Mouse (Mus musculus): ENCODE measurements at regions not wholly inside any gene's neighbourhood (a gene's known extent, or its start where the extent isn't known, plus 50 kb on each side); places are given as distances from the start of the nearest gene placed in this dataset.
A peak's percentile ranks its signal among the peaks of the same experiment; 100 is the strongest.

DNA sequence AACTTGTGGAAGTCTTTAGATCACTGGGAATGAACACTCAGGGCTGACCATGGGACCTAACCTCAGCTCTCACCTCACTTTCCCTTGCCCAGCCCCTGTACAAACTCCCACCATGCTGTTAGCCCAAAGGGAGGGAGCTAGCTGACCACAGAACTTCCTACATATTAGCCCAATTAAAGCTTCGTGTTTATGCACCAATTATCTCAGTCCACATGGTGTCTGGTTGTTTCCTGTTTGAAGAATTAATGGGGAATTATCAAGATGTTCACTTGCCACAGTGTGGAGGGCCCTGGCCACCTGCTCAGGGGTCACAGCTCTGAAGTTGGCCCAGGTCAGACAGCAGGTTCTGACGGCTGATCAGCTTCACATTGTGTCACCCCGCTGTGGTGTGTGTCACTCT is 402.5 kb downstream of the Matn1 start:
- ATAC-seq (replicated peaks; ENCODE audit: low read depth, poor library complexity, severe bottlenecking), result peak; percentile 54

DNA sequence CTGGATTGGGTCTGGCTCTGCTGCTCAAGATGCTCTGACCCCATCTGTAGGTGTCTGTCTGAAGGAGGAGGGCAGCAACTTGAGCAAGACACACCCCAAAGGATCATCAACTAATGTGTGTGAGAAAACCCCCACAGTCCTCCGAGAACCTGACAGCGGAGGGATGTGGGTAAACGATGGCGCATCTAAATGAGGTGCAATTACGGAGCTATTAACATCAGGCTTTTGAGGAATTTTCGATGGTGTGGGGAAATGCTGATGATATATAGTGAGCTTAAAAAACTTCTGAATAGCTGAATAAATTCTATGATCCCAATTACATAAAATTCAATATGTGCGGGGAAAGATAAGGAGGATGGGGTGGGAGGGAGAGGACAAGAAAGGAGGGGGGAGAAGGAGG is 406.1 kb downstream of the Matn1 start:
- no peak for ATAC-seq (replicated peaks; ENCODE audit: low read depth, poor library complexity, severe bottlenecking)

DNA sequence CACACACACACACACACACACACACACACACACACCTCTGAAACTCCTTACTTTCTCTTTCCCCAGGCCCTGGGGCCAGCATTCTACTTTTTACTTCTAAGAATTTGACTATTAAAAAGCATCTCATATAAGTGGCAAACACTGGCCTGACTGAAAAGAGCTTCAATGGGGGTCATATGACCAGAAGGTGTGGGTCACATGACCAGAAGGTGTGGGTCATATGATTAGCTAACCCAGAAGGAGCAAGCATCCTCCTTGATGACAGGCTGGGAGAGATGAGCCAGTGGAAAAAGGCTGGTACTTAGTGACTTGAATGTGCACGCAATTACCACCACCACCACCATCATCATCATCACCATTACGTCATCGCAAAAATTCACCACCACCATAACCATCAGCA is 410.7 kb downstream of the Matn1 start:
- no peak for ATAC-seq (replicated peaks; ENCODE audit: low read depth, poor library complexity, severe bottlenecking)

DNA sequence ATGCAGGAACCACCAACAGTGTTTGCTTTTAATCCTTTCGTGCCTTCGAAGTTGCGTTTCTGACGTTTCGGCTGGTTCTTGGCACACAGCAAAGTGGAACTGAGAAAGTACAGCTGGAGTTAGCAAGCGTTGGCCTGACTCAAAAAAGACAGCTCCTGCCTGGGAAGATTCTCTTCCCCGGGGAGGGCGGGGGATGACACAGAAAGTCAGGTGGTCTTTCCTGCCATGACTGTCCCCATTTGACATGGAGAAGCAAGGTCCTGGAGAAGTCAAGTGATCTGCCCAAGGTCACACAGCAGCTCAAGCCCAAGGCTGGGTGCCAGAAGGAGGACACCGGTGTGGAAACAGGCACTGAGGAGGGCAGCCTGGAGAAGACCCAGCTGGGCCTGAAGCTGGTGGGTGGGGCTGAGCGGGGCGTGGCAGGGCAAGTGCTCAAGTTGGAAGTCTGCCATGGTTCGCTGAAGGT is 411.4 kb downstream of the Matn1 start:
- no peak for ATAC-seq (replicated peaks; ENCODE audit: low read depth, poor library complexity, severe bottlenecking)

DNA sequence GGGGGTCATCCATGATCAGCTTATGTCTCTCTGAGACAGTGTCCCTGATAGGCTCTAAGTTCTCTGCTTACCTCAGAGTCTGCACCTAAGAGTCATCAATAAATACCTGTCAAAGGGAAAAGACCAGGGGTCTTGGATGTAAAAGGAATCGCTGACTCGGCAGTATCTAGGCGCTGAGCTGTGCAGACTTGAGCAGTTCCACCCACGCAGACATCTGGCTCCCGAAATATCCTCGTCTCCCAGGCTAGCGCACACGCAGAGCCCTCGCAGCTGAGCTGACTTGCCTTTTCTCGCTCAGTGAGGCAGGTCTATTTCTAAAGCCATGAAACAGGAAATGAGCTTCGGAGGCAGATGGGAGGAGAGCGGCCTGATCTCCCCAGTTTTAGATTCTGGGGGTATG is 412.1 kb downstream of the Matn1 start:
- no peak for ATAC-seq (replicated peaks; ENCODE audit: low read depth, poor library complexity, severe bottlenecking)

DNA sequence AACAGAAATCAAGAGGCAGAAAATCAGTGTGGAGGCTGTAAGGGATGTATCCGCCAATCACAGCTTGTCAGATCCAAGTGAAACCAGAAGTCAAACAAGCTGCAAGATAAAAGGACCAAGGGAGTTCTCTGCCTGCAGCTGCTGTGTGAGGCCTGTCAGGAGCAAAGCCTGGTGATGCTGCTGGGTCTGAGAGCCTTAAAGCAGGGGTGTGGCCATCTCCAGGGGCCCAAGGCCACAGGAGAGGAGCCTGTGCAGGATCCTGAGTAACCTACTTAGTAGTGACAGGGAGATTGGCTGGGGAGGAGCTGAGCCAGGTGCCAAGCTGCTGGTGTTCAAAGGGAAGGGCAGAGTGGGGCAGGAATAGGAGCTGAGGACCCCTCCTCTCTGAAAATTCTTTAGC is 418.8 kb downstream of the Matn1 start:
- no peak for ATAC-seq (replicated peaks; ENCODE audit: low read depth, poor library complexity, severe bottlenecking)

DNA sequence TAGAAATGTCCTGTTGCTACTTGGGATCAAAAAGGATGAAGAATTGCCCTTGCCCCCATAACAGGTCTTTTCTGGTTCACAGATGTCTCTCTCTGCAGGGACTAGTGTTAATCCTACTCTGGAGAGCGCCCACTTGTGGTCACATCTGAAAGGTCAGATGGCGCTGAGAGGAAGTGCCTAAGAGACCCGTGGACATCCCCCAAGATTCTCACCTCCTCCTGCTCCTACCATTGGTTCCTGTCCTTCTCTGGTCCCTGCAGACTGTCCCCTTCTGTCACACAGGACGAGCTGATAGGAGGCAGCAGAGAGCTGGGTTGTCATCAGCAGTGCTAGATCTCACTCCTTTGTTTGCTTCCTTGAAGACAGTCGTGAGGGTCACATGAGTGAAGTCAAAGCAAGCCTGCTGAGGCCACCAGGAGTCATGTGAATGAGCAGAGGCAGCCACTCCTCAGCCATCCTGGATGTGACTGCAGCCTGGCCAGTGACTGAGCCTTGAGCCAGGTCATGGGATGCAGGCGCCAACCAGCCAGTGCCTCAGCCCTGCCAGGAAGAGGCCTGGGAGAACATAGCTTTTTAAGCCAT is 420.6 kb downstream of the Matn1 start:
- ATAC-seq (replicated peaks; ENCODE audit: low read depth, poor library complexity, severe bottlenecking), result peak; percentile 85

DNA sequence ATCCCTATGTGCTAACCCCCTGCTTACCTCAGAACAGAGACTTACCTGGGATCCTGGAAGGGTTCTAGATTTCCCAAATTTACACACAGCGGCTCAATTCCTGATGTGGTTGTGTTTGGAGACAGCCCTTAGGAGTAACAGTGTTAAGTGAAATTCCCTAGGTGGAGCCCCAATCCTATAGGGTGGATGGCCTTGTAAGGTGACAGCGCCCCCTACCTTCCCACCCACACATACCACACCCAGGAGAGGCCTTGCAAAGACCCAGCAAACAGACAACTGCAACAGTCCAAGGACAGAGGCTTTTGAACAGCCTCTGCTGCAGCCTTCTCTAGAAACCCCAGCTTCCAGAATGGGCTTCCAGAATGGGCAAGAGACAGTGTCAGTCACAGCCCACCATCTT is 421.8 kb downstream of the Matn1 start:
- no peak for ATAC-seq (replicated peaks; ENCODE audit: low read depth, poor library complexity, severe bottlenecking)

DNA sequence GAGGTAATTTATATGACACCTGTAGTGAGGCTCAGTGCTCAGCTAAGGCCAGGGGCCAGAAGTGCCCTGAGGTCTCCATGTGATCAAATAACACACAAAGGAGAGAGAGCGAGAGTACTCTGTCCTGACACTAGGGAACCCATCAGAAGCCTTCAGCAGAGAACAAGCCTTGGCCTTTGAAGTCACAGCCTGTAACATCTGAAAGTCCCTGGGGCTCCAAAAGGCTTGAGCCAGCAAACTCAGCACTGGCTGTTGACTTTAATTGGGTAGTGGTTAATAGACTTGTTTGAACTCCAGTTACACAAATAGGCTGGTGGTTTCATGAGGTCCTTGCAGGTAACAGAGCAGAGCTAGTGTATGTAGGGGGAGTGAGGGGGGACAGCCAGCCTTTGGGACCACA is 422.5 kb downstream of the Matn1 start:
- ATAC-seq (replicated peaks; ENCODE audit: low read depth, poor library complexity, severe bottlenecking), result no peak

DNA sequence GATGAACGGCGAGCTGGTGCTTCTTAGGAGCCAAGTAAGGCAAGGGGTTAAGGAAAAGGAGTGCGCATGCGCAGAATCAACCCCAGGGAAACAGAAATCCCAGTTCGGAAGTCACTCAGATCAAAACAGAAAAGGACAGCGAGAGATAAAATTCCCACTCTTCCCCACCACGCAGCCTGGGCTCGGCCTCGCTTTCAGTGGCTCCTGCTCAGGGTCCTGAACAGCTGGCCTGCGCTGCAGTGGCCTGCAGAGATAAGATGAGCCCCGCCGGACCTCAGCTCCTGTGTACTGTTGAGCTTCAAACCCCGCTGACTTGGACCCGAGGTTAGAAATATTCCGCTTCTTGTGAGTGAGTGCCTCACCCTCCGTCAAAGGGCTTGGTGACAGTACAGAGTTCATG is 428.3 kb downstream of the Matn1 start:
- no peak for ATAC-seq (replicated peaks; ENCODE audit: low read depth, poor library complexity, severe bottlenecking)

DNA sequence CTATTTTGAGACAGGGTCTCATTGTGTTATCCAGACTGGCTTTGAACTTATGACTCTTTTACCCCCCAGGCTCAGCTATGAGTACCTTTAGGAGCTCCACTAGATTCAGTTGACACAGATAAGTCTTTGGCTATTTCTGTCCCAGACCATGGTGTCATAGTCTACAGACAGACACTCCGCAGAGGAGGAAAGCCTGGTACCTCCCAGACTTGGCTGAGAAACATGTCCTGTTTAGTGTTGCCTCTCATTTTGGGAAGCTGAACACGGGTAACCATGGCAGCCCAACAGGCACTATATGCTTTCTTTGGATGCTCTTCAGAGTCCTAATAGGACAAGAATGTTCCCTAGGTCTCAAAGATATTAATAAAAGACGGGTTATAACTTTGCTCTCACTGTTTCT is 429.0 kb downstream of the Matn1 start:
- ATAC-seq (replicated peaks; ENCODE audit: low read depth, poor library complexity, severe bottlenecking), result no peak

DNA sequence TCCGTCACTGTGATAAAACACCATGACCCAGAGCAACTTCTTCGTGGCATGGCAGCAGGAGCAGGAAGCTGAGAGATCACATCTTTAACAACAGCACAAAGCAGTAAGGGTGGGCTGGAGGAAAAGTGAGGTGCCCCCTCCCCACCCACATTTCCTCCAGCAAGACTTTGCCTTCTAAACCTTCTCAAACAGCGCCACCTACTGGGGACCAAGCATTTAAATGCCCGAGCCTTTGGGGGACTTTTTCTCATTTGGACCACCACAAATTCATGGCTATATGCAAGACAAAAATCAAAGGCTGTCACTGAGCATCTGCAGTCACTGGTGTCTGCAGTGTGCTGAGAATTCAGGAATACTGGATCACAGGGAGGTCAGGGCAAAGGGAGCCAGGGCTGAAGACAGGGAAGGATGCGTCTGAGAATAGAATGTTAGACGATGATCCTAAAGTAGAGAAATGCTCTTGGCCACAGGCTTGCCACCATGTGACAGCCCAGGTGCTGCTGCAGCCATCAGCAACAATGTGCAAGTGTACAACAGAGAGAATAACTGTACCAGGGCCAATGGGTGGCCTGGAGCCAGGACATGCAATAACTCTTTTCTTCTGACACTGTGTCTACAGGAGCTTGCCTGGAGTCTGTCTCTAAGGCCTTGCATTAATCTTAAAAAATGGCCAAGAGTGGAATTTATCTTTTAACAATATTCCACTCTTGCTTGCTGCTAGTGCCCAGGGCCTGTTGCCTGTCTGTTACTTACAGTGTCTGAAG is 430.5 kb downstream of the Matn1 start:
- no peak for ATAC-seq (replicated peaks; ENCODE audit: low read depth, poor library complexity, severe bottlenecking)

DNA sequence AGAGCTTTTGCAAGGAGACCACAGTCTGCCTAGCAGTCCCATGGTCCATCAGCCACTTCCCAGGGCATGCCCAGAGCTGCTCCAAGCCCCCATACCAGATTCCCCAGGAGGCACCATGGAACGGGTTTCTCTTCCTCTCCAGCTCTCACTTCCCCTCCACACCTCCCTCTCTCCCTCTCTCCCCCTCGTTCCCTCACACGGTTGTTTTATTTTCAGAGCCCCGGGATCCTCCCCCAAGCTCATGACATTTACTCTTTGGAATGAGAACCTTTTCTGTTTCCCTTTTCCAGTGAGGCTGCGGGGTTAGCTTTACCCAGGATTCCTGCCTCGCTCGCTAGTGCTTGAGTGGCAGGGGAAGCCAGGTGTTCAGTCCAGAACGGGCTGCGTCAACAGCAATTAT is 436.9 kb downstream of the Matn1 start:
- no peak for ATAC-seq (replicated peaks; ENCODE audit: low read depth, poor library complexity, severe bottlenecking)

DNA sequence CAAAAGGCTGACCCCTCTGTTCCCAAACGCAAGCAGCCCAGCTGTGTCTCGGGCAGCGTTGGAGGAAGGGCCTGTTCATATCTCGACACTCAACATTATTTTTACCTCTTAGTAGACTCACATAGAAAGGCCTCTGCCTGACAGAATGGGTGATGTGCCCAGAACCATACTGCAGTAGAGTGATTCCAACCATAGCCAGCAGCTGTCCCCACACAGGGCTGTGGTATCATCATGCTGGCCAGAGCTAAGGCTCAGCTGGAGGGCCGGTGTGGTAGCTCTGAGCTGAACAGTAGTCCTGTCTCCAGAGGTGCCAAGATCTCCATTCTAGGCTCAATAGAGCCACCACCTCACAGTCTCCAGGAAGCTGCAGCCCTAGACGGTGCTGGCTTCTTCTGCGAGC is 437.3 kb downstream of the Matn1 start:
- no peak for ATAC-seq (replicated peaks; ENCODE audit: low read depth, poor library complexity, severe bottlenecking)

DNA sequence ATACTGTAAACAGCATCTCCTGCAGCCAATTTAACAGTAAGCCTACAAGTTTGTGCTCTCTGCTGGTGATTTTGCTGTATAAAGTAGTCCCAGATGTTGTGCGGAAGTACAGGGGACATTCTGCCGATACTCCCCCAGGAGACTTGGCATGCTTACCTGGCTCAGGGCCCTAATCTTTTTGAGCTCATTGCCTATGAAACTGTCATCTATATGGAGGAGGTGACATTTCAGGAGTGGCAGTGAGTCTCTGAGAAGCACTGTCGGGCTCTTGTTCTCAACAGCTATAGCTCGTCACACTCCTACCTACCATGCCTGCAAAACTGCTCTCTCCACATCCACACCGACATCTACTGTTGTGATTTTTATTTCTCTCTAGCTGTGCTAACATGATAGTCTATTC is 439.7 kb downstream of the Matn1 start:
- ATAC-seq (replicated peaks; ENCODE audit: low read depth, poor library complexity, severe bottlenecking), result no peak

DNA sequence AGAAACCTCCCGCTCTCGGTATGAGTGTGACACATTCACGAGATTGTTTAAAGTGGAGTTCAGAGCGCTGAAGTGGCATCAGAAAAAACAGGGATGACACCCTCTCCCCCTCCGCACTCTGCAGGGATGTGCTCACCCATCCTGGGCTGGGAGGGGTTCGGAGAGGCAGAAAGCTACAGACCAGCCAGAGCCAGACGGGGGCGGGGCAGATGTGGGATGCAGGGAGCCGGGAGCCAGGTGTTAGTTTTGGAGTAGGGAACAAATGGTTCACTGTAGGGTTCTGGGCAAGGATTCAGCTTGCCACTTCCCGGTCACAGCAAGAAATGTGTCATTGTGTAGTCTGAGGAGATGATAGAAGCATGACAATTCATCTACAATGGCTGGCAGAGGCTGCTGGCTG is 442.8 kb downstream of the Matn1 start:
- ATAC-seq (replicated peaks; ENCODE audit: low read depth, poor library complexity, severe bottlenecking), result no peak

DNA sequence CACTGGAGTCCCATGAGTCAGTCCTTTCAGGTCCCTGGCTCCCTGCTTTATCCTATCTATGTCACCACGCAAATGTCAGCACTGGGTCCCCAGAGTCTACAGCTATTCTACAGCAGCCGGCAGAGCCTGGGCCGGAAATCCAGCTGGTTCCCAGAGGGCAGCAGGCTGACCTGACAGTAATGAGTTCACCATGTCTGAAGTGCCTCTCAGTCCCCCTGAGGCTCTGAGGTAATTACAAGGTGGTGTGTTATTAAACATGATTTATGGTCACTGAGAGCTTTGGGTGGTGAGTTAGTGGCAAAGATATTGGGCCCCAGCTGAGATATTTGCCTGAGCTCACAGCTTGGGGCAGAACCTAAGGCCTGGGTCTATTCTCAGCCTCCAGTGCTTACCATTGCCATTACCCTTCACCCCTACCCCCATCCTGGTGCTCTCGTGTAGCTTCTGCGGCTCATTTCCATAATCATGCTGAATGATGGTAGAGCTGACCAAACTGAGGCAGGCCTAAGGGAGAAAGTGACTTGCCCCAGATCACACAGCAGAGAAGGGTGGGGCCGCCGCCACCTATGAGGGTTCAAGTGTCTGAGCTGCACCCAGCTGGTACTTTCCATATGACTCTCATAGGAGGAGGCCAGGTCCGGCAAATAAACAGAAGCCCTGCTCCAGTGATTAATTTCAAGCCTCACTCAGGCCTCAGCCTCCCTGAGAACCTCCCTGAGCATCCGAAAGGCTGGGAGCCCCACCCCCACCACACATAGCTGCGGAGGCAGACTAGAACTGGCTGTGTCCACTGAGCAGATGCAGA is 446.8 kb downstream of the Ptpru start:
- ATAC-seq (replicated peaks; ENCODE audit: low read depth, poor library complexity, severe bottlenecking), result no peak

DNA sequence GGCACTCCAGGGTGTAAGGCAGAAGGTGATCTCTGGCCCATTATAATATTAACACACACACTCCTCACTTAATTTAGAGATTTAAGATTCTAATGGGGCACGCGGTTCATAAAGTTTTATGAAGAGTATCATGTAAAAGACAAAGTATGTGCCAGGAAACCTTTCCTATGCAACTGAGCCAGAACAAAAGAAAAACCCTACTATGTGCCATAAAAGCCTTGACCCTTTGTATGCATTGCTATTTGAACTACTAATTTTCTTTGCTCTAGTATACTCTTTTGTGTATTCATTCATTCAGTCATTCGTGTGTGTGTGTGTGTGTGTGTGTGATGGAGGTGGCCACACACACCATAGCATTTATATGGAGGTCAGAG is 446.2 kb downstream of the Ptpru start:
- ATAC-seq (replicated peaks; ENCODE audit: low read depth, poor library complexity, severe bottlenecking), result no peak

DNA sequence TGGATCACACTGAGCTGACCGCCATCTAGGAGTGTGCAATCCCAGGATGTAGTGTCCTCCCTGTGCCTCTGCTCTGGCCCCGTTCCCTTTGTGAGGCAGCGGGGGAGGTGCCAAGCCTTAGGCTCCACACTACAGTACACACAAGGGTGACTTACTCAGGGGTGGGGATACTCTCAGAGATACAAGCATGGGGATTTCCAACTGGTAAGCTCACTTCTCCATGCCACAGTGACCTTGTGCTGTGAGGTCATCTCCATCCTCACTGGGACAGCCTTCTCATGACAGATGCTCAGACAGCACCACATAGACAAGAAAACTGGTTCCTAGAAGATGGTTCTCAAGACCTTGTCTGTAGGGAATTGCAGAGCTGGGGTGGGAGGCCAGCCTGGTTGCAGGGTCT is 445.6 kb downstream of the Ptpru start:
- ATAC-seq (replicated peaks; ENCODE audit: low read depth, poor library complexity, severe bottlenecking), result no peak

DNA sequence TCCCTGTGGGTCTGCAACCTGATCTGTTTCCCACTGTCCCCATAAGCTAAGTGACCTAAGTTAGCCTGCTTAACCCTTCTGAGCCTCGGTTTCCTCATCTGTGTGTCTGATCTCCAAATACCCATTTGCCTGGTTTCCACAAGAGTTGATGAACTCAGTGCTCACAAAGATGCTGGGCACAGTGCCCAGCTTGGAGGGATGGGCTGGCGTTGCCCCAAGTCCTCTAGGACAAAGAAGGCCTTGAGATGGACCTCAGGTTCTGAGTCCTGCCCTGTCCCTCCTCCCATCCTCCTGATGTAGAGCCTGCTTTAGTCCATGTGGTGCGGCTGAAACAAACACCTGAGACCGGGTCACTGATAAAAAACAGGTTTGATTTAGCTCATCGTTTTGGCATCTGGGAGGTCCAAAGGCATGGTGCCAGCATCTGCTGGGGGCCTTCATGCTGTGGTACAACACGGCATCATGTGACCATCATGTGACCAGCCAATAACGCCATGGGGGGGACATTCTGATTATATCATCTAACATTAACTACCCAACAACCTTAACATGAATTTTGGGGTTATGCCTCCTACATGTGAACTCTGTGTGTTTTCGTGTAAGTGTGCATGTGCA is 441.8 kb downstream of the Ptpru start:
- no peak for ATAC-seq (replicated peaks; ENCODE audit: low read depth, poor library complexity, severe bottlenecking)

DNA sequence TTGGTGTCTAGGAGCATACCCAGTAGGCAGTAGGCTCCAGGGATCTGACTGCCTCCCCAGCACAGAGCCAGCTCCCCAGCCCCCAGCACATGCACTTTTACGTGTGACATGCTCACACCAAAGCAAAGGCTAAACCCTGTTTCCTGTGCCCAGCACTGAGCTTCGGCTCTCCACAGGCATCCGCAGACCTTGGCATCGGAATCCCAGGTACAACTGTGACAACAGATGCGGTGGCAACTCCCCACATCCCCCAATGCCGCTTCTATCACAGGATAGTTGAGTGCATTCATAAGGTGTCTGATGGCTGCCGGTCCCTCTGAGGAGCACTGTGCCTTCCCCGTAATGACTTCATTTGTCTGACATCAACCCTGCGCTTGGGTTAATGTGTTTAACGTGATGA is 440.9 kb downstream of the Ptpru start:
- ATAC-seq (replicated peaks; ENCODE audit: low read depth, poor library complexity, severe bottlenecking), result no peak

All from common myeloid progenitor, adult 5-6 weeks (primary cell).